Mouse (Mus musculus) adrenal gland, postnatal 36 days (tissue): Measurements from ENCODE around the gene Cnbp. TPM values are rescaled to one million over a fixed set of nuclear protein-coding genes. Genes with fewer than 3 reads are reported as not detected.

Source experiments
- DNase-seq, 2 experiments: peaks; one replicate each; pipeline ENCODE4 v3.0.0; 2021; ENCODE audit warnings: mixed read lengths in 1 of 2
- total RNA-seq, 2 experiments: library from RNA; stranded (reverse); gene quantifications; 2 replicates each; pipeline ENCODE4 v1.2.3; 2021

Cnbp gene
- total RNA-seq, 2 experiments from 2014 or later = 448 to 491 TPM

GRCm38 (mm10) chr6:87806028-87806427 is 44.9 kb downstream of the Cnbp start:
- no peak for DNase-seq

GRCm38 (mm10) chr6:87805448-87805847 is 45.5 kb downstream of the Cnbp start:
- DNase-seq = no peak

GRCm38 (mm10) chr6:87804886-87805285 is 46.0 kb downstream of the Cnbp start:
- DNase-seq = no peak

GRCm38 (mm10) chr6:87804036-87804435 is 46.9 kb downstream of the Cnbp start:
- DNase-seq = no peak

- no peak for DNase-seq
Observed at GRCm38 (mm10) chr6:87802462-87802861, 48.4 kb downstream of the Cnbp start.

- no peak for DNase-seq
Observed at GRCm38 (mm10) chr6:87799576-87799975, 51.3 kb downstream of the Cnbp start.

GRCm38 (mm10) chr6:87797321-87797720 is 53.6 kb downstream of the Cnbp start:
- peak in 1 of 2 experiments; percentile 24 for DNase-seq

- no peak for DNase-seq
Observed at GRCm38 (mm10) chr6:87796251-87796880, 54.5 kb downstream of the Cnbp start.

GRCm38 (mm10) chr6:87795385-87796150 is 55.3 kb downstream of the Cnbp start:
- no peak for DNase-seq

- DNase-seq = no peak
Observed at GRCm38 (mm10) chr6:87793821-87794510, 56.9 kb downstream of the Cnbp start.

Other genes with a start within 250 kb of the Cnbp start
- gene Aplf, start 178.9 kb downstream of the Cnbp start, total RNA-seq = 1 to 10 TPM; 5.8 to 8.0 TPM
- under 1 TPM; 0.63 to 0.82 TPM for gene Efcc1, start 120.2 kb downstream of the Cnbp start, total RNA-seq
- not detected for gene Gp9, start 73.0 kb downstream of the Cnbp start, total RNA-seq
- 10 to 100 TPM; 29.1 to 31.1 TPM for gene Rab43, start 38.9 kb downstream of the Cnbp start, total RNA-seq
- 1 to 10 TPM; 2.4 to 5.4 TPM for gene Gm45140, start 15.3 kb downstream of the Cnbp start, total RNA-seq
- gene Isy1, start 12.3 kb downstream of the Cnbp start, total RNA-seq = 100 to 1,000 TPM in 1 of 2 experiments, 10 to 100 TPM in 1; 46.9 to 106 TPM
- 100 to 1,000 TPM; 104 to 120 TPM for gene Copg1, start 36.7 kb upstream of the Cnbp start, total RNA-seq
- 10 to 100 TPM; 21.0 to 25.3 TPM for gene Hmces, start 62.8 kb upstream of the Cnbp start, total RNA-seq
- 10 to 100 TPM; 11.1 to 11.2 TPM for gene H1fx, start 130.5 kb upstream of the Cnbp start, total RNA-seq
- 100 to 1,000 TPM; 311 to 361 TPM for gene Rab7, start 194.2 kb upstream of the Cnbp start, total RNA-seq
- gene Rpn1, start 233.4 kb upstream of the Cnbp start, total RNA-seq = 100 to 1,000 TPM; 255 to 268 TPM